Mouse (Mus musculus) adrenal gland, adult 18-20 months (tissue): ENCODE measurements around the gene Sv2b. TPM values are rescaled to one million over a fixed set of nuclear protein-coding genes. Genes with fewer than 3 reads are reported as not detected.
A peak's percentile ranks its signal among the peaks of the same experiment; 100 is the strongest.
"Not testable (repeated sequence)": the region's sequence is repeated elsewhere in the genome, so short reads cannot be mapped to it uniquely, and the experiment has no call there.

Source experiments
- DNase-seq, 2 experiments: peaks; one replicate each; pipeline ENCODE4 v3.0.0; 2021 to 2022; ENCODE audit warnings: low spot score in 2 of 2
- long read RNA-seq, 2 experiments: library from polyadenylated mRNA; stranded (forward); transcript quantifications; one replicate each; pipeline ENCODE4 v2.0.0; 2021
- total RNA-seq, 2 experiments: library from RNA; stranded (reverse); gene quantifications; 1 replicate in 1 of 2; 2 replicates in 1 of 2; pipeline ENCODE4 v1.2.3; 2021

Gene Sv2b
- under 1 TPM; 0.07 to 0.10 TPM for total RNA-seq
- long read RNA-seq, experiment 1: 0 reads
- long read RNA-seq, experiment 2: 0 reads

- DNase-seq: peak in 1 of 2 experiments; percentile 3
These were observed at the start of gene Sv2b for GRCm38 (mm10) chr7:75308457-75309312. Sv2b (minus strand) TSS chr7:75309262.

- no peak for DNase-seq
These were observed 49.3 kb upstream of the Sv2b start for GRCm38 (mm10) chr7:75358284-75358851.

GRCm38 (mm10) chr7:75355521-75355920 lies 46.5 kb upstream of the Sv2b start:
- no peak for DNase-seq

- no peak for DNase-seq
These were observed 43.8 kb upstream of the Sv2b start for GRCm38 (mm10) chr7:75352777-75353374.

- DNase-seq: no peak
These were observed 41.1 kb upstream of the Sv2b start for GRCm38 (mm10) chr7:75350172-75350571.

GRCm38 (mm10) chr7:75332311-75332710 lies 23.2 kb upstream of the Sv2b start:
- DNase-seq: no peak

GRCm38 (mm10) chr7:75329740-75330142 lies 20.7 kb upstream of the Sv2b start:
- no peak for DNase-seq

- DNase-seq: no peak
These were observed 19.8 kb upstream of the Sv2b start for GRCm38 (mm10) chr7:75328721-75329362.

- DNase-seq: no peak
These were observed 16.2 kb upstream of the Sv2b start for GRCm38 (mm10) chr7:75325273-75325672.

GRCm38 (mm10) chr7:75322742-75323141 lies 13.7 kb upstream of the Sv2b start:
- DNase-seq: not testable (repeated sequence)

GRCm38 (mm10) chr7:75320009-75320408 lies 10.9 kb upstream of the Sv2b start:
- no peak for DNase-seq

GRCm38 (mm10) chr7:75318320-75318719 lies 9.3 kb upstream of the Sv2b start:
- DNase-seq: no peak

- no peak for DNase-seq
These were observed 5.8 kb upstream of the Sv2b start for GRCm38 (mm10) chr7:75314873-75315272.

GRCm38 (mm10) chr7:75309570-75309969 lies 508 bp upstream of the Sv2b start:
- DNase-seq: no peak

- DNase-seq: no peak
These were observed 964 bp downstream of the Sv2b start for GRCm38 (mm10) chr7:75308140-75308456.

GRCm38 (mm10) chr7:75307570-75308087 lies 1.4 kb downstream of the Sv2b start:
- DNase-seq: no peak

GRCm38 (mm10) chr7:75305901-75306465 lies 3.1 kb downstream of the Sv2b start:
- DNase-seq: no peak

GRCm38 (mm10) chr7:75302523-75303215 lies 6.4 kb downstream of the Sv2b start:
- peak in 1 of 2 experiments; percentile 8 for DNase-seq

- no peak for DNase-seq
These were observed 9.8 kb downstream of the Sv2b start for GRCm38 (mm10) chr7:75299245-75299644.

GRCm38 (mm10) chr7:75296688-75297119 lies 12.4 kb downstream of the Sv2b start:
- no peak for DNase-seq
